Mouse (Mus musculus): ENCODE data around the gene Ppib. TPM values are rescaled to one million over a fixed set of nuclear protein-coding genes. Genes with fewer than 3 reads are reported as not detected.
A peak's percentile ranks its signal among the peaks of the same experiment; 100 is the strongest.

Gene Ppib
- polyA plus RNA-seq, 1 experiment from 2014 or later, result 622 TPM

DNA sequence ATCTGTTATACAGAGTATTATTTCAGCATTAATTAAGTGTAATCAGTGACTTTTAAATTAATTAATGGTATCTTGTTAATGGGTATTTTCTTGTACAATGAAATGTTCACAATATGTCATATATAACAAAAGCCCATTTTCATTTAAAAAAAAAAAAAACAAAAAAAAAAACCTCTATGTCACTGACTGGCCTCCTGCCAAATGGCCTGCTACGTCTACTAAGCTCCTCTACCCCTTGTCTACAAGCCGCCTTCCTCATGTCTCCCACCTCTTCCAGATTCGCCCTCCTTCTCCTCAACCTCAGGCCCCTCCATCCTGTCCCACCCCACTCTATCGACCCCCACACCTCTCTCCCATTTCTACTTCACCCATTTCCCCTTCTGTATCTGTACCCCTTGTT lies 8.5 kb upstream of the Ppib start:
- H3K27ac ChIP-seq (ENCODE audit: low read depth, low read length), result no peak overlapping the region
- no peak for ATAC-seq (ENCODE audit: low FRiP score, low TSS enrichment)
- no peak overlapping the region for H3K9ac ChIP-seq (ENCODE audit: low read depth, low read length)
- no peak overlapping the region for H3K4me3 ChIP-seq (ENCODE audit: low read length)
- 77% methylated on average over 4 of the region's 4 CpGs for WGBS
- no peaks in the 10 kb centered on the region for H3K27me3 ChIP-seq (ENCODE audit: control insufficient read depth, insufficient read depth, low read length)
- H3K36me3 ChIP-seq (ENCODE audit: control insufficient read depth, insufficient read depth, low read length), result no peaks in the 10 kb centered on the region
- H3K9me3 ChIP-seq (ENCODE audit: control insufficient read depth, low read length), result no peaks in the 10 kb centered on the region
- H3K4me1 ChIP-seq (ENCODE audit: control insufficient read depth, insufficient read depth, low read length), result peaks cover 8% of the 10 kb centered on the region
- H3K4me2 ChIP-seq (replicated peaks; ENCODE audit: low read depth, low read length), result no peak overlapping the region

DNA sequence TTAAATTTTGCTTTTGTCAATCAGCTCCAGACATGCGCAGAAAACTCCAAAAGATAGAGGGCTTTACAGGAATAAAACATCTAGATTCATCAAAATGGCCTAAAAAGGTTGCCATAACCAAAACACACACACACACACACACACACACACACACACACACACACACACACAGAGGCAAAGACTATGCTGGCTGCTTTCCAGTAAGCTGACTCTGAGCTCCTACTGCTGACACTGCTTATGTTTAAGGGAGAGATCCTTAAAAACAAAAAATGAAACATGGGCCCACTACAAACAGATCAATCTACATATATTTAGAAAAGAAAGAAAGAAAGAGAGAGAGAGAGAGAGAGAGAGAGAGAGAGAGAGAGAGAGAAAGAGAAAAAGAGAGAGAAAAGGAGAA lies 7.3 kb upstream of the Ppib start:
- WGBS, result 97% methylated on average over 1 of the region's 1 CpGs
- H3K4me3 ChIP-seq (ENCODE audit: low read length), result no peak overlapping the region
- H3K27me3 ChIP-seq (ENCODE audit: control insufficient read depth, insufficient read depth, low read length), result no peaks in the 10 kb centered on the region
- H3K9ac ChIP-seq (ENCODE audit: low read depth, low read length), result no peak overlapping the region
- H3K4me1 ChIP-seq (ENCODE audit: control insufficient read depth, insufficient read depth, low read length), result peaks cover 8% of the 10 kb centered on the region
- no peak overlapping the region for H3K27ac ChIP-seq (ENCODE audit: low read depth, low read length)
- no peaks in the 10 kb centered on the region for H3K9me3 ChIP-seq (ENCODE audit: control insufficient read depth, low read length)
- no peaks in the 10 kb centered on the region for H3K36me3 ChIP-seq (ENCODE audit: control insufficient read depth, insufficient read depth, low read length)
- no peak overlapping the region for H3K4me2 ChIP-seq (replicated peaks; ENCODE audit: low read depth, low read length)
- no peak for ATAC-seq (ENCODE audit: low FRiP score, low TSS enrichment)

GRCm38 (mm10) chr9:66053620-66054019 lies 6.4 kb upstream of the Ppib start:
- Histone ChIP-seq H3K27me3 (ENCODE audit: control insufficient read depth, insufficient read depth, low read length) (no peaks in the 10 kb centered on the region), H3K9ac (ENCODE audit: low read depth, low read length) (no peak overlapping the region), H3K4me2 (replicated peaks; ENCODE audit: low read depth, low read length) (no peak overlapping the region), H3K36me3 (ENCODE audit: control insufficient read depth, insufficient read depth, low read length) (no peaks in the 10 kb centered on the region), H3K27ac (ENCODE audit: low read depth, low read length) (no peak overlapping the region), H3K4me1 (ENCODE audit: control insufficient read depth, insufficient read depth, low read length) (peaks cover 8% of the 10 kb centered on the region), H3K9me3 (ENCODE audit: control insufficient read depth, low read length) (no peaks in the 10 kb centered on the region), H3K4me3 (ENCODE audit: low read length) (no peak overlapping the region)
- ATAC-seq (ENCODE audit: low FRiP score, low TSS enrichment), result no peak
- WGBS, result 30% methylated on average over 1 of the region's 1 CpGs

DNA sequence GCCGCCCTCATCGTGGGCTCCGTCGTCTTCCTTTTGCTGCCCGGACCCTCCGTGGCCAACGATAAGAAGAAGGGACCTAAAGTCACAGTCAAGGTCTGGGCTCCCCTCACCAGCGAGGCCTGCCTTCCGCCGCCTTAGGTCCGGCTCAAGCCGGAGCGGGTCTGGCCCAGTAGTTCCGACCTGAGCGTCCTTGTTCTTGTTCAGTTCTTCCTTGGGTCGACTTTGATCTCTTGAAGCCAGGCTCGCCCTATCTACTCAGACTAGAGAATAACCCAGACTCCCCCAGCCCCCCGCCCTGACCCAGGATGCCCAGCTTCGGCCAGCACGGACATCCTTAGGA lies 256 bp downstream of the Ppib start:
- Histone ChIP-seq H3K9me3 (ENCODE audit: control insufficient read depth, low read length) (no peaks in the 10 kb centered on the region), H3K4me1 (ENCODE audit: control insufficient read depth, insufficient read depth, low read length) (peaks cover 15% of the 10 kb centered on the region), H3K4me2 (replicated peaks; ENCODE audit: low read depth, low read length) (peak overlapping the region; percentile 78), H3K9ac (ENCODE audit: low read depth, low read length) (peak overlapping the region; percentile 80), H3K27me3 (ENCODE audit: control insufficient read depth, insufficient read depth, low read length) (no peaks in the 10 kb centered on the region), H3K27ac (ENCODE audit: low read depth, low read length) (no peak overlapping the region), H3K36me3 (ENCODE audit: control insufficient read depth, insufficient read depth, low read length) (peaks cover 29% of the 10 kb centered on the region), H3K4me3 (ENCODE audit: low read length) (peak overlapping the region; percentile 69)
- peak; percentile 70 for ATAC-seq (ENCODE audit: low FRiP score, low TSS enrichment)
- WGBS, result under 1% methylated on average over 20 of the region's 20 CpGs

DNA sequence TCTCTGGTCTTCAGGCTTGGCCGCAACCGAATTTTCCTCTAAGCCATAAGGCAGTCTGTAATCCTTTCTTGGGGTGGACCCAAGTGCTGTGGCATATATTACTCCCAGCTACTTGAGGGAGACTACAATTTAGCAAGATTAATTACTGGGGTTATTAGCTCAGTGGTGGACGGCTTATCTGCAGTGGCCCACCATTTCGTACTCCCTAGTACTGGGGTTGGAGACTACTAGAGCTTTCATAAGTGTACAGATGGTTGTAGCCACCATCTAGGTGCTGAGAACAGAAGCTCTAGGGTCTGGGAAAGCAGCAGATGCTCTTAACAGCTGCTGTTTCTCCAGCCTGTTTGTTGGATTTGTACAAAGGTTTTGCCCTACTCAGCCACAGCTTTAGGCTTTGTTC lies 964 bp downstream of the Ppib start:
- 16% methylated on average over 4 of the region's 4 CpGs for WGBS
- Histone ChIP-seq H3K4me3 (ENCODE audit: low read length) (peak overlapping the region; percentile 69), H3K36me3 (ENCODE audit: control insufficient read depth, insufficient read depth, low read length) (peaks cover 36% of the 10 kb centered on the region), H3K27ac (ENCODE audit: low read depth, low read length) (no peak overlapping the region), H3K4me2 (replicated peaks; ENCODE audit: low read depth, low read length) (peak overlapping the region; percentile 78), H3K9ac (ENCODE audit: low read depth, low read length) (peak overlapping the region; percentile 80), H3K27me3 (ENCODE audit: control insufficient read depth, insufficient read depth, low read length) (no peaks in the 10 kb centered on the region), H3K4me1 (ENCODE audit: control insufficient read depth, insufficient read depth, low read length) (peaks cover 15% of the 10 kb centered on the region), H3K9me3 (ENCODE audit: control insufficient read depth, low read length) (no peaks in the 10 kb centered on the region)
- no peak for ATAC-seq (ENCODE audit: low FRiP score, low TSS enrichment)

DNA sequence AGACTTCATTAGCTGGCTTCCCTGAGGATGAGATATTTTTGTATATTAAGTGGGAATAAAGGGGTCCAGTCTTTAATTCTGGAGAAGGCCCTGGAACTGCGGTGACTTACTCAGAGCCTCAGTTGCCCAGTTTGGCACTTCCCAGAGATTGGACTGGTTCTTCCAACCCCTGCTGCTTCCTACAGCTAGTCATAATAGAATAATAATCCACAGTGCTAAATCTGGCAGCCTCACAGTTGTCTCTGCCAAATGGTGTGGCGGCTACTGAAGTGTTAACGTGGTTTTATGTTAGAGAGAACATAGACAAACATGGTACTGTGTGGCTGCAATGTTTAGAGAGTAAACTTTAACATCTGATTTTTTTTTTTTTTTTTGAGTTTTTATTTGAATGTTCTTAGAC lies 1.6 kb downstream of the Ppib start:
- no peaks in the 10 kb centered on the region for H3K27me3 ChIP-seq (ENCODE audit: control insufficient read depth, insufficient read depth, low read length)
- peak overlapping the region; percentile 78 for H3K4me2 ChIP-seq (replicated peaks; ENCODE audit: low read depth, low read length)
- peak overlapping the region; percentile 80 for H3K9ac ChIP-seq (ENCODE audit: low read depth, low read length)
- peaks cover 42% of the 10 kb centered on the region for H3K36me3 ChIP-seq (ENCODE audit: control insufficient read depth, insufficient read depth, low read length)
- peaks cover 15% of the 10 kb centered on the region for H3K4me1 ChIP-seq (ENCODE audit: control insufficient read depth, insufficient read depth, low read length)
- no peak for ATAC-seq (ENCODE audit: low FRiP score, low TSS enrichment)
- H3K9me3 ChIP-seq (ENCODE audit: control insufficient read depth, low read length), result no peaks in the 10 kb centered on the region
- H3K27ac ChIP-seq (ENCODE audit: low read depth, low read length), result no peak overlapping the region
- WGBS, result 64% methylated on average over 3 of the region's 3 CpGs
- H3K4me3 ChIP-seq (ENCODE audit: low read length), result peak overlapping the region; percentile 69

DNA sequence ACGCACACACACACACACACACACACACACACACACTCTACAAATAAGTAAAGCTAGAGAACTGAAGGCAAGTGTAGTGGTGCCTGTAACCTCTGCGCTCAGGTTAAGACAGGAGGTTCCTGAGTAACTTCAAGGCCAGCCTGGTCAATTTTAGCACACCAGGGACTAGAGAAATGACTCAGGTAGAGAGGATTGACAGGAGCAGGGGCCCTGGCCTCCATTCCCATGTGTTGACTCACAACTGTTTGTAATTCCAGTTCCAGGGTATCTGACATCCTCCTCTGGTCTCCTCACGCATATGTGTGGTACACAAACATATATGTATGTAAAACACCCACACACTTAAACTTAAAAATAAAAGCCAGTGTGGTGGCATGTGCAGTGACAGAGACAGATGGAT lies 3.4 kb downstream of the Ppib start:
- H3K9me3 ChIP-seq (ENCODE audit: control insufficient read depth, low read length), result no peaks in the 10 kb centered on the region
- peaks cover 51% of the 10 kb centered on the region for H3K36me3 ChIP-seq (ENCODE audit: control insufficient read depth, insufficient read depth, low read length)
- peaks cover 15% of the 10 kb centered on the region for H3K4me1 ChIP-seq (ENCODE audit: control insufficient read depth, insufficient read depth, low read length)
- no peak overlapping the region for H3K9ac ChIP-seq (ENCODE audit: low read depth, low read length)
- no peak overlapping the region for H3K4me3 ChIP-seq (ENCODE audit: low read length)
- H3K27ac ChIP-seq (ENCODE audit: low read depth, low read length), result no peak overlapping the region
- 94% methylated on average over 3 of the region's 3 CpGs for WGBS
- peaks cover 15% of the 10 kb centered on the region for H3K27me3 ChIP-seq (ENCODE audit: control insufficient read depth, insufficient read depth, low read length)
- ATAC-seq (ENCODE audit: low FRiP score, low TSS enrichment), result no peak
- H3K4me2 ChIP-seq (replicated peaks; ENCODE audit: low read depth, low read length), result no peak overlapping the region

- WGBS, result 95% methylated on average over 11 of the region's 11 CpGs
- peaks cover 16% of the 10 kb centered on the region for H3K4me1 ChIP-seq (ENCODE audit: control insufficient read depth, insufficient read depth, low read length)
- peaks cover 22% of the 10 kb centered on the region for H3K27me3 ChIP-seq (ENCODE audit: control insufficient read depth, insufficient read depth, low read length)
- no peaks in the 10 kb centered on the region for H3K9me3 ChIP-seq (ENCODE audit: control insufficient read depth, low read length)
- H3K9ac ChIP-seq (ENCODE audit: low read depth, low read length), result no peak overlapping the region
- peaks cover 51% of the 10 kb centered on the region for H3K36me3 ChIP-seq (ENCODE audit: control insufficient read depth, insufficient read depth, low read length)
- no peak overlapping the region for H3K4me3 ChIP-seq (ENCODE audit: low read length)
- H3K27ac ChIP-seq (ENCODE audit: low read depth, low read length), result no peak overlapping the region
- ATAC-seq (ENCODE audit: low FRiP score, low TSS enrichment), result no peak
- H3K4me2 ChIP-seq (replicated peaks; ENCODE audit: low read depth, low read length), result no peak overlapping the region
Measured at GRCm38 (mm10) chr9:66064316-66064715, 4.3 kb downstream of the Ppib start.

- H3K9ac ChIP-seq (ENCODE audit: low read depth, low read length), result no peak overlapping the region
- peaks cover 51% of the 10 kb centered on the region for H3K36me3 ChIP-seq (ENCODE audit: control insufficient read depth, insufficient read depth, low read length)
- H3K4me3 ChIP-seq (ENCODE audit: low read length), result no peak overlapping the region
- H3K27me3 ChIP-seq (ENCODE audit: control insufficient read depth, insufficient read depth, low read length), result peaks cover 22% of the 10 kb centered on the region
- ATAC-seq (ENCODE audit: low FRiP score, low TSS enrichment), result no peak
- no peak overlapping the region for H3K27ac ChIP-seq (ENCODE audit: low read depth, low read length)
- H3K4me1 ChIP-seq (ENCODE audit: control insufficient read depth, insufficient read depth, low read length), result peaks cover 4% of the 10 kb centered on the region; the same call in 1 of the 2 replicates
- H3K9me3 ChIP-seq (ENCODE audit: control insufficient read depth, low read length), result no peaks in the 10 kb centered on the region
- no peak overlapping the region for H3K4me2 ChIP-seq (replicated peaks; ENCODE audit: low read depth, low read length)
- 91% methylated on average over 3 of the region's 3 CpGs for WGBS
Measured at GRCm38 (mm10) chr9:66066791-66067190, 6.8 kb downstream of the Ppib start.

DNA sequence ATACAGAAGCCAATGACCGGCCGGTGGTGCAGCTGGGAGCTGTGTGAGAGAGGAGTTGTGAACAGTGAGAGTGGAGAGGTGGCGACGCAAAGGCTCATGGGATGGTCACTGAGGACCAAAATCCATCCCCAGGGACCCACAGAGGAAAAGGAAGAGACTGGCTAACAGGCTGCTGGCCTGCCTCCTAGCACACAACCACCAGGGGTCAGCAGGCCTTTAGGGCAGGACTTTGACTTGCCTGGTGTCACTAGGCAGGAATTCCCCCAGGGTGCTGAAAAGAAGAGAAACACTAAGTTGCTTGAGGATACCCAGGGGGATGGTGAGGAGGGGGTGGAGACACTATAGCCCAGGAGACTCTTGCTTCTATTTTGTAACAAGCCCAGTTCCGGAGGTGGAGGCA lies 7.5 kb downstream of the Ppib start:
- WGBS, result 33% methylated on average over 5 of the region's 5 CpGs
- Histone ChIP-seq H3K36me3 (ENCODE audit: control insufficient read depth, insufficient read depth, low read length) (peaks cover 46% of the 10 kb centered on the region), H3K4me2 (replicated peaks; ENCODE audit: low read depth, low read length) (no peak overlapping the region), H3K4me3 (ENCODE audit: low read length) (no peak overlapping the region), H3K4me1 (ENCODE audit: control insufficient read depth, insufficient read depth, low read length) (peaks cover 4% of the 10 kb centered on the region; the same call in 1 of the 2 replicates), H3K9ac (ENCODE audit: low read depth, low read length) (no peak overlapping the region), H3K27me3 (ENCODE audit: control insufficient read depth, insufficient read depth, low read length) (peaks cover 22% of the 10 kb centered on the region), H3K27ac (ENCODE audit: low read depth, low read length) (no peak overlapping the region), H3K9me3 (ENCODE audit: control insufficient read depth, low read length) (no peaks in the 10 kb centered on the region)
- no peak for ATAC-seq (ENCODE audit: low FRiP score, low TSS enrichment)
